Mouse (Mus musculus): ENCODE data around the gene Arhgap21. TPM values are rescaled to one million over a fixed set of nuclear protein-coding genes. Genes with fewer than 3 reads are reported as not detected.
A peak's percentile ranks its signal among the peaks of the same experiment; 100 is the strongest.

Gene Arhgap21
- total RNA-seq (2021): 100 to 1,000 TPM; 331 to 369 TPM

GRCm38 (mm10) chr2:20968441-20969200 lies at the start of gene Arhgap21:
Arhgap21 (minus strand) TSS chr2:20968881.
- peak; percentile 81 to 82 for DNase-seq

DNA sequence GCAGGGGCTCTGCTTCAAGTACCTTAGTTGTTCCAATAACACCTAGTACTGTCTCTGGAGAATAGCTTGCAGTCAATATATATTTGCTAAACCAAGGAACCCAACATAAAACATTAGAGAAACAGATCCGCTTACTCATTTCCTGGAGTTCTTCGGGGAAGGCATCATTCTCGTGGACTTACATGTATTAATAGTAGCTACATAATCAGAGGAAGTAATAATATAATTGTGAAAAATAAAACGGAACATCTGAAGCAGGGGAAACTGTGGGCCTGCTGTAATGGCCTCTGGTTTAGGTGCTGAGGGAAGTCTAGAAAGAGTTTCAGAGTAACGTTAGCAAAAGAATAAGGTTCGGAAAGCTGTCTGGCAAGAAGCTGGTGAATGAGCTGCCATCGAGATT lies 47.9 kb upstream of the Arhgap21 start:
- no peak for DNase-seq

DNA sequence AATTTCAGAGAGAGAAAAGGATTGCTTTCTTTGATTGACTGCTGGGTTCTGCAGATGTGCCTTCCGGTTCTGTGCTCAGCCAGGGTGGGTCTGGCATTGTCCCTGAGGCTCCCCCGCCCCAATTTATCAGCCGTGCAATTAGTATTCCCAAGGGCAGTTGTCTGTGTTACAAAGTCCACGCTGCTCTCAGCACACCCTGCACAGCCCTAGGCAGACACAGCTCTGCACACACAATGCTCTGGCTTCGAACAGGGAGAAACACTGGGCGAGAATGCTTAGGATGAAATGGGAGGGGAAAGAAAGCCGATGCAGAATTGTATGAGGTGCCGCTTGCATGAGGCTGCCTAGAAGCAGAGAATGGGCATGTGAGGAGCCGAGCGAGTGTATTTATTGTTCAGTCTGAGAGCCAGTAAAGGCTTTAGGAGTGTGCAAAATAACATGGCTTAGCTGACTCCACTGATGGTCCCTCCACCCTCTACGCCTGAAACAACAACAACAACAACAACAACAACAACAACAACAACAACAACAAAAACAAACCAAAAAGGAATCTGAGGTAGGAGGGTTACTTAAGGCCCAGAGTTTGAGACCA lies 42.2 kb upstream of the Arhgap21 start:
- DNase-seq: no peak

DNA sequence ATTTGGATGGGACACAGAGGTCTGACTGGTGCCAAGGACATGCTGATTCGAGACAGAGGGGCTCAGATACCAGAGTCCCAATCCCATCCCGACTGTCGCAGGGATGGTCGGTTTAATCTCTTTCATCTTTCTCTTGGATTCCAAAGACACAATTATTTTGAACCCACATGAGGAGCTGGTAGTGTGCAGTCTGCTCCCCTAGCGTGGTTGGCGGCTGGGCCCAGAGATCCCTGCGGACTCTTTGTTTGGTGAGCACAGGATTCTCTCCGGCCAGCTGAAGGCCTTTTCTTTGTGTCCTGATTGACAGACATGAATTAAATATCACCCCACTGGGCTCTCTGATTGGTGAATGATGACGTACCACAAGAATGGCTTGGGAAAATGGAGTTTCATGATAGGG lies 41.5 kb upstream of the Arhgap21 start:
- DNase-seq: no peak

DNA sequence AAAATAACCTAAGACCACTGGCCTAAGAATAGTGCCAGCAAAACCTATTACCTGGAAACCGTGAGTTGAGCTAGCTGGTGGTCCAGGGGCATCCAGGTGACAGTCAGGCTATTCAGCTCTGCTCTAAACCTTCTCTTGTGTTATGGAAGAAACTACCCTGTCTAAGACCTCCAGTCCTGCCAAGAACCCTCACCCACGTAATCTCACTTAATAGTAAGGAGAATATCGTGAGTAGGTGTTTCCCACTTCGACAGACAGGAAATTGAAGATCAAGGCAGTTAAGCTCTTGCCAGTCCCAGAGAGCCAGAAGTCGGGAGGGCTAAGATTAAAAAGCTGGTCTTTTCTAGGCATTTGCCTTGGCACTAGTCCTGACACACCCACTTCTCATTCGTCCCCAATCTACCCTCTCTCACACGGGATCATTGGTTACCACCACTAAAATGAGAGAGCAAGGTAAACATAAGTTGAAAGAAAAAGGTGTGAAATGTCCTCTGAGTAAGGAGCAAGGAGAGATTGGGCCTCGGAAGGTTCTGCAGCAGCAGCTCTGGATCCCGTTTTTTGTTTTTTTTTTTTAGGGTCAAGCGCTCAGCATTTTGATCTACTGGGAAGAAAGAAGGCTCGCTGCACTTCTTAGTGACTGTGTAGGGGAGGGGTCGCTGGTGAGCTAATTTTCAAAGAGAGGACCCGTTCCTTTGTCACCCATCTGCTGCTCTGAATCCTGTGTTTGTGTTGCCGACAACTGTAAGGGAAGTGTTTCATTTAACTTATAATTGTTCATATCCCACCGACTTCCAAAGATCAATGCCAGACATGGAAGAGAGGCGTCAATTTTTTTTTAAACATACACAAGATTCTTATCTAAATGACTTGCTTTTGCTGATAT lies 40.8 kb upstream of the Arhgap21 start:
- DNase-seq: no peak

GRCm38 (mm10) chr2:21002538-21002937 lies 33.9 kb upstream of the Arhgap21 start:
- peak; percentile 61 to 64 for DNase-seq

GRCm38 (mm10) chr2:21001156-21001555 lies 32.5 kb upstream of the Arhgap21 start:
- no peak for DNase-seq

- DNase-seq: no peak
These were observed 26.9 kb upstream of the Arhgap21 start for GRCm38 (mm10) chr2:20995547-20995946.

DNA sequence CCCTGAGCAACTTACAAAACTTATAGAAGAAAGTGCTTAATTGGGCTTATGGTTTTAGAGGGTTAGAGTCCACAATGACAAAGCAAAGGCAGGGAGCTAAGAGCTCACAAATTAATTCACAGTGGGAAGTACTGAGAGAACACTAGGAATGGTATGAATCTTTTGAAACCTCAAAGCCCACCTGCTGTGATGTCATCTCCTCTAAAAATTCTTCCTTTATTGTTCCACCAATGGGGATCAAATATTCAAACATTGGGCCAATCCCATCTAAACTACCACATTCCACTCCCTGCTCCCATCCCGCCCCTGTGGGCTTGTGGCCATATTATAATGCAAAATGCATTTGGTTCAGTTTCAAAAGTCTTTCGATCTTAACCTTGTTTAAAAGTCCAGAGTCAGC lies 22.8 kb upstream of the Arhgap21 start:
- DNase-seq: no peak

DNA sequence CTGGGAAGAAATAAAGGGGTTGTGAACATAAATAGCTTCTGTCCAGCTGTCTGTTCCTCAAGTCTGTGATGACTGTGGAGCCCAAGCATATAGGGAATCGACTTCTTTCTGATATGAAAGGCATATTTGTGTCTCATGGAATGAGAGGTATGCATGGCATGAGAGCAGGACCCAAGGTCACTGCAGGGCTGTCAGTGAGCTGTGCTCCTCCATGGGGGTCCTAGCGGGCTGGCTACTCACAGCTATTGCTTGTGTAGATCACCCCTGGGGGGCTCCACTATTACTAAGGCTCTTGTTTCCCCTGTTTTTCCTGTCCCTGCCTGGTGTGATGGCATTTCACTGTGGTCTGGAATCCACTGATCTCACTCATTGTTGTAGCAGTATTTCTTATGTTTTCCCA lies 22.2 kb upstream of the Arhgap21 start:
- no peak for DNase-seq

DNA sequence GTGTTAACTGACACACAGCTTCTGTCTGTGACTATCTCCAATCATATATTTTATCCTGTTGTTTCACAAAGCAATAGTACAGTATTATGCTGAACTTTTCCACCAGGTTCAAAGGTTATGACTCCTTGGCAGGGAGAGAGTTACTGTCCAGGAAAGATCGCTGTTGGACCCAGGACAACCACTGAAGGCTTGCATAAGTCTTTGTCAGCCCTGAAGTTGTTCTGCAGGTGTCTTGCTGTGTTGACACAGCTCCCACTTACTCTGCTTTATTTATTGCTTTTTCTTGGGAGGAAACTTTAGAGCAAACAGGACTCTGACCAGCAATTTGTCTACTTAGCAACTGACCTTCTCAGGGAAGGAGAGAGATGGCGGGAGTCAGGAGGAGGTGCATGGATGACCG lies 21.4 kb upstream of the Arhgap21 start:
- no peak for DNase-seq

- no peak for DNase-seq
These were observed 19.1 kb upstream of the Arhgap21 start for GRCm38 (mm10) chr2:20987822-20988221.

DNA sequence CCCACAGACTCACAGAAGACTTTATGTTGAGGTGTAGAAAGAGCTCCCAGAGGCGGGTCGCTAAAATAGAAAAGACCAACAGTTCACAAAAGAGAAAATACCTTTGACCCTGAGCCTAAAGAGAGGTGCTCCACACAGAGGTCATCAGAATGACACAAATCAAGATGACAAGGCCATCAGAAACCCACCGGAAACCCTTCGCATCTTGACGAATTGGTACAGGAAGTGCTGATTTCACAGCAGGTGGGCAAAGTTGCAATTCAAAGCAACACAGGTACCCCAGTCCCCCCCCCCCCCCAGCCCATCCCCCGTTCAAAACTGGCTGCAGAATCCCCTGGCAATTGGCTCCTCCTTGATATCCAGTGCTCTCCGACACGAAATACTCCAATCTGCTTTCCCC lies 10.0 kb upstream of the Arhgap21 start:
- no peak for DNase-seq

- no peak for DNase-seq
These were observed 8.4 kb upstream of the Arhgap21 start for GRCm38 (mm10) chr2:20977051-20977450.

- DNase-seq: no peak
These were observed 4.8 kb upstream of the Arhgap21 start for GRCm38 (mm10) chr2:20973513-20973912.

GRCm38 (mm10) chr2:20972180-20972579 lies 3.5 kb upstream of the Arhgap21 start:
- no peak for DNase-seq

GRCm38 (mm10) chr2:20971628-20972027 lies 2.9 kb upstream of the Arhgap21 start:
- DNase-seq: no peak

- peak; percentile 96 for DNase-seq
These were observed 820 bp upstream of the Arhgap21 start for GRCm38 (mm10) chr2:20969201-20970200.

GRCm38 (mm10) chr2:20967646-20968351 lies 882 bp downstream of the Arhgap21 start:
- no peak for DNase-seq

DNA sequence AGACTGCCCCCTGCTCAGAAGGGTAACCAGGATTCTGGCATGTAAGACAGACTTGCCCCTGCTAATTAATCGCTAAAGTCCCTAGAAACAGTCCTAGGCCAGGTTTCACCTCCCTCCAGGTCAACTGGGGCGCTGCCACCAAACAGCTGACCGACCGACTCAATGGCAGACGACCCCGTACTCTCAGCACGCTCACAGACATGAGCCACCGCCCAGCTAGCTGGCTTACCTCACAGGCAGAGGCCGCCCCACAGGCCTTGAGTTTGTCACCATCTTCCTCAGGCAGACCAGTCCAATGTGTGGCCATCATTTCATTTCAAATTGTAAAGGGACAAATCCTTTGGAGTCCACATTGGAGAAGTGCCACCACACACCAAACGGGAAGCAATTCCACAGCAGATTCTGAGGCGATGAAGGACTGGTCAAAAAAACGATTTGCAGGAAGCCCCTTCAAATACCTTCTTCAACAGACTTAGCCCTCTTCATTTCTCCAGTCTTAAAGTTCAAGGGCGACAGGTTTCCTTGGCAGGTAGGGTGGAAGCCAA lies 1.5 kb downstream of the Arhgap21 start:
- DNase-seq: peak in 1 of 2 experiments; percentile 38
